Mouse (Mus musculus) telencephalon, adult 2 months (tissue): ENCODE measurements around the gene Eppin.
A peak's percentile ranks its signal among the peaks of the same experiment; 100 is the strongest.

ENCODE experiments used
- DNase-seq: peaks from one replicate; pipeline ENCODE4 v3.0.0-alpha.2; 2011; ENCODE audit warnings: low read depth, low spot score

Gene Eppin

GRCm38 (mm10) chr2:164560106-164560505 lies 33.3 kb downstream of the Eppin start:
- no peak for DNase-seq

DNA sequence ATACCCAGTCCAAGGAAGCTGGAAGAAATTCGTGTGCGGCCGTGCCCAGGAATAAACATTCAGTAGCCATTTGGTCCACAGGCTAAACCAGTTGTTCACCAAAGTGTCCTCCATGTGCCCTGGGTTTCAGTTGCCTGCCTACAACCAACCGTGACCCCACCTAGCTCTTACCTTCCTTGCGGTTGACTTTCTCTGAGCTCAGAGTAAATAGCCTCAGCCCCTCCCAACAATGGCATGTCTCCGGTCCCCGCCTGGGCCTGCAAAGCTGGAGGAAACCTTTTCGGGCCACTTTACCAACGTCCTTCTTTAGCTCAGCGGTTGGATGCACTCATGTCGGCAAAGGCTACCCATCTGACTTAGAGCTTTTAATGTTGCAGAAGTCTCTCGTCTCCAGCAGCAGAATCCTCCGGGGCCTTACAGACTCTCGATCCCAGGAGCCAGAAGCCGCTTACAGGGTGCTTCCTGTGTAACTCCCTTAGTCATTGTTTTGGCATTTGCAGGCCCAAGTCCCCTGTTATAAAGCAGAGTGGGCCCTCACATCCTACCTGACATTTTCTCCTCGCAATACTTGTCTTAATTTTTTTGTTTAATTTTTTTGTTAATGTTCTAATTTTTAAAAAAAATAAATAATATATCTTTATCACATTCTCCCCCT lies 34.3 kb downstream of the Eppin start:
- DNase-seq: no peak

DNA sequence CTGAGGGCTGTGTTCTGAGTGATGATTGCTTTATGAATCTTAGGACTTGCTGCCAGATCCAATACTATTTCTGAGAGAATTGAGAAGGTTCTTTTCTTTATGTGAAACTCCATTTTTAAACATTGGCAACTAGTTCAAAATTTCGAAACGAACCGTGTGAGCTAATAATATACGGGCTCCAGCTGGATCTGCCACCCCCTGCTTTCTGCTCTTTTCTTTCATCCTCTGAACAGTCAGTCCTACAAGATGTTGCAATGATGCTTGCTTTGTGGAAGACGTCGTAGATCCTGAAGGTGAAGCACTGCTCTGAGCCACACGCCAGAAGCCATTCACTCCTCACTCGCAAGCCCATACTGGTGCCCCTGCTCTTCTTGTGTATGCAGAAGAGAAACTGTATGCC lies 35.0 kb downstream of the Eppin start:
- peak; percentile 76 for DNase-seq

DNA sequence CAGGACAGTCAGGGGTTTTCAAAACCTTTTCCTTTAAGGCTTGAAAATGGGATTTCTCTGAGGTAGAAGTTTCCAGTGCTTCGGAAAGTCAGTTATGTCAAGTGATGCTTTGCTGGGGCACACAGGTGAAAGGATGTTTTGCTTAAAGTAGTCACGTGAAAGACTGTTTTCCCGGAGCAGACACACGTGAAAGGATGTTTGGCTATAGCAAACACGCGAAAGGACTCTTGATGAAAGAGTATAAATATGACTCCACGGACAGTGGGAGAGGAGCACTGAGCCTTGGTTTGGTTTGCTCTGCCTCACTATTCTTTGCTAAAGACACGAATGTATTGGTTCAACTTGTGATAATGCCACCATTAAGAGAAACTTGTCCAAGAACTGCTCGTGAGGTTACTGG lies 41.9 kb downstream of the Eppin start:
- DNase-seq: no peak

DNA sequence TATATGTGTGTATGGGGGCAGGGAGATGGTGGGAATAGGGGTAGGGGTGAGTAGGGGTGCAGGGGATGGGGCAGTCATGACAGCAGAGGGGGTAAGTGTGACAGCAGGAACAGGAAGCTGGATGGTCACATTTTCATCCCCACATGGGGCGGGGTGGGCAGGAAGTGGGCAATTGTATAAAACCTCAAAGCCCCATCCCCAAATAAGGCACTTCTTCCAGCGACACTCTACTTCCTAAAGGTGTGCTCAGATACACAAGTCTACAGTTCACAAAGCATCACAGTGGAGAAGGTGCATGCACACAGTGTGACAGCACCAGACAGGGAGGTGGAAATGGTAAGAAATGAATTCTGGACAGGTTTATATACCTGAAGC lies 42.5 kb downstream of the Eppin start:
- no peak for DNase-seq

DNA sequence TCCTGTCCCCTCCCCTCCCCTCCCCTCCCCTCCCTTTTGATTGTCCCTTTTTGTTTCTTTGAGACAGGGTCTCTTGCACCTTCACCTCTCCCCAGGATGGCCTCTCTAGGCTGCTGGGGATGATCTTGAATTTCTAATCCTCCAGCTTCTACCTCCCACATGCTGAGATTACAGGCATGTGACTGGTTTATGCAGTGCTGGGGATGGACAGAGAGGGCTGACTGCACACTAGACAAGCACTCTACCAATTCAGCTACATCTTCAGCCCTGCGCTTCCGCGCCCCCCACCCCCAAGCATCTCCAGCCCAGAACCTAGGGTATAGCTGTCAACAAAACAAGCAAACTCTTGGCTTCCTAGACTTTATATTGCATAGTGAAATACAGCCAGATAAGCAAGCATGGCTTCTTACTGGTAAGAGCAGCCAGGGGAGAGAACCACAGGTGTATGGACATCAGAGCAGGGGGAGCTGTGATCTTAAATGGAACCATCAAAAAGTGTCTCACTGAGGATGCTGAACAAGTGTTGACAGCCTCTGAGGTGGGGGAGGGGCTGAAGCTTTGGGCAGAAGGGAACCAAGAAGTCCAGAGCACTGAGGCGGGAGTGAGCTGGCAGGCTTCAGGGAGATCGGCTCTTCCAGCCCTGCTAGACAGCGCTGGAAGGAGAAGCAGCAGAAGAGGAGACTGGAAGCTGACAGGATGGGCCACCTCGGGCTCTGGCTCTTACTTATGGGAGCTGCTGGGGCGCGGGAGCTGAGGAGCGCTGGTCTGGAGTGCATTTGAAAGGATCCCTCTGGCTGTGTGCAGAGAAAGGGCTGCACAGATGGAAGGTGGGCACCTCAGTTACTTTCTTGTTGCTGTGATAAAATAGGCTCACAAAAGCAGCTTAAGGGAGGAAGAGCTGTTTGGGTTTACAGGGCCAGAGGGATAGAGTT lies 43.2 kb downstream of the Eppin start:
- DNase-seq: peak; percentile 67

- DNase-seq: no peak
Observed at GRCm38 (mm10) chr2:164549338-164549737, 44.1 kb downstream of the Eppin start.

DNA sequence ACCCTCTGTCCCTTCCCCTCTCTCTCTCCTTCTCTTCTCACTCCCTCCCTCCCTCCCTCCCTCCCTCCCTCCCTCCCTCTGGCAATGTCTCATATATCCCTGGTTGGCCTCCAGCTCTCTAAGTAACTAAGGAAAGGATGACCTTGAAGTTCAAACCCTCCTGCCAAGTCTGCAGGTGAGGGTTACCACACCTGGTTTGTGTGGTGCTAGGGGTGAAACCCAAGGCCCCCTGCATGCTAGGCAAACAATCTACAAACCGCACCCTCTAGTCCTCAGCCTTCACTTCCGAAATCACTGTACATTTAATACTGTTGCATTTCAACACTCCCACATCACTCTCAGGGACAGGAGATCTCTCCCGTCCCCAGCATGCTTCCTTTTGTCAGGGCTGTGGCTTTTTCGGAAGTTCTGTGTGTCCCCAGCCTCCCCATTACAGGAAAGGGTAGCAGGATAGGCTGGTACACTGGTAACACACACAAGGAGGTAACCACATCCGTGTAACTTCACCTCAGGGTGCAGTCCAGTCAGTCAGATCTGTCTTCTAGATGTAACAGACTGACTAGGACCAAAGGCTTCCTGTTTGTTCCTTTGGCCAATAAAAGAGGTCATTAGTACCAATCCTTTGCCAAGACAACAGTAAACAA lies 48.8 kb downstream of the Eppin start:
- no peak for DNase-seq

DNA sequence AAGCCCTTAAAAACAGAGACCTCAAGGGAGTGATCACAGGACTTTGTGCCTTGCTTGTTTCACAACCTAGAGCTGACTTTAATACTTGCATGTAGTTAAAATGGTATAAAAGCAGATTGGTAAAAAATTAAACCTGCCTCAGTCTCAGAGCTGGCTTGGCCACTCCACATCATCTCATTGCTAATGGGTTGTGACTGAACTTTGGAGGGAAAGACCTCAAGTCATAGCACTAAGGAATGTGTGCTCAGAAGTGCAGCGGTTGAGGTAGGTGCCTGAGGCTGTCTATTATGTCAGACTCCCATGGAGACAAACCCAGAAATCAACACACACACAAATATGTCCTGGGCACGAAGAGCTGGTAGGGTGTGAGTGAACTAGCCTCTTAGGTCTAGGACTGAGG lies 49.6 kb downstream of the Eppin start:
- no peak for DNase-seq

DNA sequence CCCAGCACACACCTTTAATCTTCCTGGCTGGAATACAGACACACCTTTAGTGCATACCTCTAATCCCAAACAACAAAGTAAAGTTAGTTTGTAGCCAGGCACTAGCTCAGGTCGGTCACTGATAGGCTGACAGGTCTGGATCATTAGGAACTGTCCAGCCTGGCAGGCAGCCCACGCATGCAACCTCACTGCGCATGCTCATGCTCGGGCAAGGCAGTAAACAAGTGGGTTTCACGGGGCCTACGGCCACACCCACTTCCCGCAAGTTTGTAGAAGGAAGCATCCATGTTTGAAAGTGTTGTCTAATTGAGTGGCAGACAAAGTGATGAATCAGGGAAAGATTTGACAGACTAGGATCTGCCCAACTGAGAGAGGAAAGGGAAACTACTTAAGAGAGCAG lies 50.8 kb downstream of the Eppin start:
- no peak for DNase-seq

- no peak for DNase-seq
Observed at GRCm38 (mm10) chr2:164542132-164542531, 51.3 kb downstream of the Eppin start.

DNA sequence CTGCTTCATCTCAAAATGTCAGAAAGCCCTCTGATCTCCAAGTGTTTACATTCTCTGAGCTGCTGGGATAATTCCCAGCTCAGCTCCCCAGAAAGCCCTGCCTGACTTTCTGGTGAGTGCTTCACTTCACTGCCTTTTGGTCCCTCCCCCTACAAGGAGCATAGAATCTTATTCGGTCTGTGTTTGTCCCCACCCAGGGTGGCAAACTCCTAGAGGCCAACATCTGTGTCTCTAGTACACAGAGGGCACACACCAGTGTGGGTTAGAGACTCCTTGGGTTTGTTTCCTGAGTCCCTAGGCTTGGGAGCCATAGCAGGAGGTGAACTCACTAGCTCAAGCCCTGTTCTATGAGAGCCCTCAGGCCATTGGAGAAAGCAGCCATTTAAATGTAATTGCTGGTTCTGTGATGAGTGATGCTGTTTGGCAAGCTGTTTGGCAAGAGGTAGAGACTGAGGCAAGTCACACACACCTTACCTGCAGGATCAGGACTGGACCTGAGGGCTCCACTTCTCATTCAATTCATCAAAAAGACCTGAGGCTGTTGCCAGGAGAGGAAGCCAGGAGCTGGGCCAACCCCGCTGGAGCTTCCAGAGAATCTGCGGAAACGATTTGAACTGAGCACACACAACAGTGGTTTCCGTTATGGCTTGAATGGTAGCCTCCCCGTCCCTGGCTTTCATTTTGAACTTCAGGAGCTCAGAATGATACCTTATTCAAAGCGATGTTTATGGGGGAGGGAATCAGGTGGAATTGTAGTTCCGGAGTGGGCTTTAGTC lies 52.6 kb downstream of the Eppin start:
- no peak for DNase-seq
